Mouse (Mus musculus) brain, embryonic 18.5 days (tissue): Measurements from ENCODE around the gene Nlrp3.
A peak's percentile ranks its signal among the peaks of the same experiment; 100 is the strongest.

Experiments
- DNase-seq: peaks from one replicate; pipeline ENCODE4 v3.0.0-alpha.2; 2012; ENCODE audit warnings: low read depth, low spot score

Nlrp3 gene

GRCm38 (mm10) chr11:59541324-59541723 is at the start of gene Nlrp3:
Gene Nlrp3, plus strand, starts transcription at chr11:59541568.
- no peak for DNase-seq

DNA sequence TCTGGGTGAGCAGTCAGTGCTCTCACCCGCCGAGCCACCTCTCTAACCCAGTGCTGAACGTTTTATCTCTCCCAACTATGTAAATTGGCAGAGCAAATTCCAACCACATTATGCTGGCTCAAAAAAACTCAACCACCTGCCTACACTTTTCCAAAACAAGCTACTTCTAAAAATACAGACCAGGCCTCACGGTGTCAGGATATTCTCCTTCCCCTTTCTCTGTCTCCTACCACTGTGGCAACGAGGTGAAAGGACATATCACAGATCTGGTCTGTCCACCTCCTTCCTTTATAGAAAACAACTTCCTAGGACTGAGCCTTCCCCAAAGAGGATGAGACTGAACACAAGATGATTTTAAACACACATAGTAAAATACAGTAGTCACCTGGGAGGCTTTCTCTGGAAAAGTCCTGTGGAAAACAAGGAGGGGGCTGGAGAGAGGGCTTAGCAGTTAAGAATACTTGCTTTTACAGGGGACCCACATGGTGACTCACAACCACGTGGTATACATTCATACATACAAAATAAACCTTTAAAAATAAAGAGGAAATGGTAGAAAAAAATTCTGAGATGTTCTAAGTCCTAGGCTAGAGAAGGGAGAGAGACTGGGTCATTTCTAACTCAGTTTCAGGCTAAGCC is 44.6 kb upstream of the Nlrp3 start:
- no peak for DNase-seq

- no peak for DNase-seq
These were observed 43.6 kb upstream of the Nlrp3 start for GRCm38 (mm10) chr11:59497747-59498146.

GRCm38 (mm10) chr11:59501978-59502700 is 39.2 kb upstream of the Nlrp3 start:
- DNase-seq = no peak

- DNase-seq = peak; percentile 47
These were observed 36.0 kb upstream of the Nlrp3 start for GRCm38 (mm10) chr11:59505351-59505838.

DNA sequence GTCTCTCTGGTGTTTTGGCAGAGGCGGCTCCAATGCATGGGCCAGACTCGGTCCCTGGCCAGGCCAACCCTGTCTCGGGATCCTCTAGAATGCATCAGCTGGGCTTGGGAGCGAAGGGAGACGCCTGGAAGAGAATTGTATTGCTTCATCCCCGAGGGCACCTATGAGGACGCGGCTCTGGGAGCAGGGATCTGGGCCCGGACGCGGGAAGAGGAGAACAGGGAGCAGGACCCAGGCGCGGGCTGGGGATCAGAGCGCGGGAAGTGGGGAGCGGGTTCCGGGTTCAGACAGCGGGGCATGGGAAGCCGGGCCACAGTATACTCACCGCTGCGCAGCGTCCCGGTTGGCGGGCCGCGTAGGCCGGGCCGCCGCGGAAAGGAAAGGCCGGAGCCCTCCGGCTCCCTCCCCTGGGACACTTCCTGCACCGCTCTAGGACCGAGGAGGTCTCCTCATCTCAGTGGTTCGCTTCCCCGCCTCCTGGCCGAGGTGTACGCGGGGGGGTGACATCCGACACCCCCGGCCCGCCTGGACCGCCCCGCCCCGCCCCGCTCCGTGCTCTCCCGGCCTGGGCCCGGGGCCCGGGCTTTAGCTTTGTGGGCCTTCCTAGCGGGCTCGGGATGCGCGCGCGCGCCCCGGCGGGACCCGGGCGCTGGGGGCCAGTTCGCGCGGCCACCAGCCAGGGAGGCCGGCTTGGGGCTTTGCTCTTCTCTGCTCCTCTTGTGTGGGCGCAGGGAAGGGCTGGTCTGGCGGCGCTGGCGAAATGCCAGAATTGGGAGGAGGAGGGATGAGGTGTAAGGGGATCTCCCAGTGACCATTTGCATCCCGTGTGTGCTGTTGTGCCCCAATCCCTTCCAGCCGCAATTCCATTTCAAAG is 35.3 kb upstream of the Nlrp3 start:
- DNase-seq = peak; percentile 60

- no peak for DNase-seq
These were observed 34.7 kb upstream of the Nlrp3 start for GRCm38 (mm10) chr11:59506713-59507074.

- no peak for DNase-seq
These were observed 29.8 kb upstream of the Nlrp3 start for GRCm38 (mm10) chr11:59511558-59511957.

DNA sequence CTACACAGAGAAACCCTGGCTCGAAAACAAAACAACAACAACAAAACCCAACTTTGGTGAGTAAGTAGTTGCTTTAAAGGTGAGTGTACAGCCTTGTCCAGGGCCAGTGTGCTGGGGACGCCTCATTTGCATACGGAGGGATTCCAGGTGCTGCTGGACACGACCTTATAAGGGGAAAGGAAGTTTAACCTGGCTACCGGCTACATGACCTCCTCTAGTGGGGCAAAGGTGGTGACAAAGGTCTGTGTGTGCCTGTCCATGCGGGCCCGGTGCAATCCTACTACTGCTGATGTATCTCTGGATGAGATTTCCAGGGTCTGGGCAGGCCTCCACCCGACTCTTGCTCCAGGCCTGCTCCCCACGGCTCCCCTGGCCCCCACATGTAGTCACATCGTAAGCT is 28.6 kb upstream of the Nlrp3 start:
- no peak for DNase-seq

DNA sequence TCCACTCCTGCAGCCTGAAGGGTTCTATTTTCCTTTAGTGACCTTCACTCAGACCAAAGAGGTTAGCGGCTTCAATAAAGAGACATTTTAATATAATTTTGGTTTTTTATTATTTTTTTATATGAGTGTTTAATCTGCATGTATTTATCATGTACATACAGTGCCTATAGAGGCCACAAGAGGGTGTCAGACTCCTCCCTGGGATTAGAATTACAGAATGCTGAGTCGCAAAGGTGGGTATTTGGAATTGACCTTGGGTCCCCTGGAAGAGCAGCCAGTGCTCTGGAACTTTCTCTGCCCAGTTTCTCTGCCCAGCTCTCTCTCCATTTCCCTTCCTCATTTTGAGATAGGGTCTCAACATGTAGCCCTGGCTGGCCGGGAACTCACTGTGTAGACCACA is 27.8 kb upstream of the Nlrp3 start:
- no peak for DNase-seq

DNA sequence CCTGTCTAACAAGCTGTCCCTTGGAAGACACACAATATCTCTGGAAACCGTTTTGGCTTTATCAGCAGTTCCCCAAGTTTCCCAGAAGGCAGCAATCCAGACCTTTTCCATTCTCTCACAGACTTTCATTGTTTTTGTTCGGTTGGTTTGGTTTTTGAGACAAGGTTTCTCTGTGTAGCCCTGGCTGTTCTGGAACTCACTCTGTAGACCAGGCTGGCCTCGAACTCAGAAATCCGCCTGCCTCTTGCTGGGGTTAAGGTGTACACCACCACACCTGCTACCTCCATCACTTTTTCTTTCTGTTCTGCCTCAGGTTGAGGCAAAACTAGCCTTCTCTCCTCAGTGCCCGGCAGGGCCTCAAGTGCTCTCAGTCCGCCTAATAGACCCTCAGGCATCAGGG is 27.0 kb upstream of the Nlrp3 start:
- no peak for DNase-seq

GRCm38 (mm10) chr11:59514789-59515188 is 26.6 kb upstream of the Nlrp3 start:
- DNase-seq = no peak

DNA sequence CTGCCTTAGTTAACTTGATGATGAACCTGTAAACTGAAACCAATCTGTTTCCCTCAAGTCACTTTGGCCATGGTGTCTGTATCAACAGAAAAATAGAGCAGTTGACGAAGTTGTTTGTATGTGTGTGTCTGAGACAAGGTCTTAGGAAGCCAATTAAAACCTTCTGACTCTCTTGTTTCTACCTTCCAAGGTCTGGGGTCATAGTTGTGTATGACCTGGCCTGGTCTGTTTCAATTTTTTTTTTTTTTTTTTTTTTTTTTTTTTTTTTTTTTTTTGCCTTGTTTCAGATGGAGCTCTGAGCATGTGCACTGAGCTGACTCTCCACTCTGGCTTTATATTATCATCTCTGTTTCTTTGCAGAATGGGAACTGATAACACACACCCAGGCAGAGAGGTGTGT is 23.9 kb upstream of the Nlrp3 start:
- DNase-seq = no peak

DNA sequence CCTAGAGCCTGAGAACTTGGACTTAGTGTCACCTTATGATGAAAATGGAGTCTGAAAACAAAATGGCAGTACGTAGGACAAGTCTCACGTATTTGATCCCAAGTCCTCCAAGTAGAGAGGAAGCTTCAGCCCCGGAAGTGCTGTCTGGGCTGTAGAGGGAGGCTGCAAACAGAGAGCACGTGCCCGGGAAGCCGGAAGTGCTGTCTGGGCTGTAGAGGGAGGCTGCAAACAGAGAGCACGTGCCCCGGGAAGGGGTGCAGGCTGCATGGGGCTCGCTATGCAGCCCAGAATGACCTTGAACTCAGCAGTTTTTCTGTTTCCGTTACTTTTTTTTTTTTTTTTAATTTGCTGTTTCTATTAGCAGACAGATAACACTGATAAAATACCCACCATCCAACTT is 23.1 kb upstream of the Nlrp3 start:
- DNase-seq = no peak

DNA sequence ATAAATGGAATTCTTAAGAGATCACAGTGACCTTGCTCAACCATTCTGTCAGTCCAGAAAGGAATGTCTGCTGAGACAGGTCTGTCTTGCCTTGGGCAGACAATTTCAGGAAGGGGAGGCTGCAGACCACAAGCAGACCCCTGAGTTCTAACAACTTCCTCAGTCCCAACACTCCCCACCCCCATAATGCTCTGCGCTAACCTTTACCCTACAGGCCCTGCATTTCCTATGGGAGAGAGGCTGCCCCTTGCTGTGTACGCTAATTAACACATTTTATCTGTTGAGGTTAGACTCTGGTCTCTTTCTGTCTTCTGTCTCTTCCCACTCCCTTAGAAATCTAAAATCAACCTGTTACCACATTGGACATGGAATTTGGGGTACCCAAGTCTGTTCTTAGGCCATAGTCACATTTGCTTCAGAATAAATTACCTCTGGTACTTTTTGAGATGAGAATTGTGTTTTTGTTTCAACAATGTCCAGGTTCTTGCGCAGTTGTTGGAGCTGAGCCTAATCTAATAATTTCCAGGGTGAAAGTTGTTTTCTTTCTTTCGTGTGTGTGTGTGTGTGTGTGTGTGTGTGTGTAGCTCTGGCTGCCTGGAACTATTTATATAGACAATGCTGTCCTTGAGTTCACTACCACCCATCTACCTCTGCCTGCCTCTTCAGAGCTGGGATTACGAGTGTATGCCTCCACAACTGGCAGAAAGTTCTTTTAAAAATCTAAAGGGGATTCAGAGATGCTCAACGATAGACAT is 21.4 kb upstream of the Nlrp3 start:
- no peak for DNase-seq

GRCm38 (mm10) chr11:59524150-59524549 is 17.2 kb upstream of the Nlrp3 start:
- DNase-seq = no peak

DNA sequence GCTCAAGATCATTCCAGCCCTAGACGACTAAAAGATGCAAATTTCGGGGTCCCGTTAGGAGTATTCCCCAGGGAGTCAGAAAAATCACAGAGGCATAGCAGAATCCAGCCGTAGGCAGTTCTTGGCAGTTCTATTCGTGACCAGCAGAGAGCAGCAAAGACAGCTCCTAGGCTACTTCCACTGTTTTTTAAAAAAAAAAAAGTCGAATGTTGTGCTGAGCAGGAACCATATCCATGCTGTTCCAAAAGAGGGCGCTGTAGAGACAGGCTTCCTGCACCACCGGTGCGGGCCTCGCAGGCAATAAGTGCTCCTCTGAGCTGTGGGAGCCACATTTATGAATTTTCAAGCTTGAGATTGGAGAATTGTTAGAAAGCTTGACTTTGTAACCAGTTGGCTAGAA is 16.1 kb upstream of the Nlrp3 start:
- DNase-seq = peak; percentile 66

- no peak for DNase-seq
These were observed 14.8 kb upstream of the Nlrp3 start, which contains the start of gene Zkscan17 for GRCm38 (mm10) chr11:59526472-59527080. Gene Zkscan17, minus strand, starts transcription at chr11:59526751.

DNA sequence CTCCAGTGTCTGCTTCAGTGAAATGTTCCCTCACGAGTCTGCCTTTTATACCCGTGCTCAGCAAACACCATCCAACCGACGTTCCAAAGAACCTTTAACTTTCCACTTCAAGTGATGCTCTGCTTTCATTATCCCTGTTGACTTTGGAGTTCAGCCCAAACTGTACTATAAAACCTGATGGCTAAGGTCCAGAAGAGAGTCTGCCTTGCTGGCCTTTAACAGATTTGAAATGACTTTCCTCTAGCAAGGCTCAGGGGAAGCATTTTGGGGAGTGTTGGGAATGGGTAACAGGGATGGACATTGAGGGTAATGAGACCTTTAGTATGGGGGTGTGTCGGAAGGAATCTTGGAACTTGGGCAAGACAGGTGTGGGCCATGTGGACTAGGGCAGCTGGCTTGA is 11.1 kb upstream of the Nlrp3 start:
- no peak for DNase-seq

- no peak for DNase-seq
These were observed 10.4 kb upstream of the Nlrp3 start for GRCm38 (mm10) chr11:59530870-59531535.

- DNase-seq = no peak
These were observed 9.8 kb upstream of the Nlrp3 start for GRCm38 (mm10) chr11:59531562-59531961.
